Mouse (Mus musculus): ENCODE measurements around the gene Dph7. TPM values are rescaled to one million over a fixed set of nuclear protein-coding genes. Genes with fewer than 3 reads are reported as not detected.
A peak's percentile ranks its signal among the peaks of the same experiment; 100 is the strongest.

The Dph7 gene
- total RNA-seq (2014; rRNA removed) (37.2 and 43.8 TPM in 2 replicates), polyA plus RNA-seq (2015; fragmentation: Nextera tagmentation; extraction: Ambion mirVana) (37.1 and 39.6 TPM in 2 replicates)

DNA sequence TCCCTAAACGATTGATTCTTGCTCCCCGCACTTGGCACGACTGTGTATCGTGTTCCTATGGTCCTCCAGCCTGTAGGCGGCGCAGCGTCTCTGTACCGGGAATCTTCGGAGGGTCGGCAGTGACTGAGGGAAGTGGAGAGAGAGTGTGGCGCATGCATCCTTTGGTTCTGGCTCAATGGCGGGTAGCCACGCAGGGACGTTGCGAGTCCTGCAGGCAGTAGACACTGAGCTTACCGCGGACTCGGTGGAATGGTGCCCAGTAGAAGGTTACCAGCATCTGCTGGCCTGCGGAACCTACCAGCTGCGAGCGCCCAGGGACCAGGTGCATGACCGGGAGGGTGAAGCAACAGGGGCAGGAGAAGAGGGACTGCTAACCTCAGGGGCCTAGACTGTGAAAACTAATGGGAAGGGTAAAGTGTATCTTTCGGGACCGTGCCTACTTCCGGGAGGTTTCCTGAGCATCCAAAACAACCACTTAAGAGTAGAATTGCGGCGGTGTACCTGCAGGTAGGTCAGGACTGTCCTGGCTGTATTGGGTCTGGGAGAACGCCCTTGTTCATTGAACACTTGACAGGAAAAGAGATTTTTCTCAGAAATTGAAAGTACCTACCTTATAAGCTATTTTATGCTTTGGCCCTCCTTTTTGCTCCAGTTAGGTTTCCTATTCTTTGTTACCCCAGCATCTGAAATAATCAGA is at the start of gene Dph7:
Gene Dph7 (plus strand): TSS at position 97 of the 697 bp plus-strand sequence.
- DNase-seq (ENCODE audit: low spot score) (peak; percentile 92), ATAC-seq (ENCODE audit: low FRiP score) (peak; percentile 92)
- Histone ChIP-seq H3K9ac (replicated peaks; ENCODE audit: low read length, poor library complexity, severe bottlenecking) (peak within 1 kb of the TSS; percentile 88), H3K27me3 (ENCODE audit: insufficient read depth, low read length) (no peaks in the 10 kb centered on the region), H3K4me3 (ENCODE audit: low read depth, low read length) (peak within 1 kb of the TSS; percentile 78), H3K36me3 (ENCODE audit: insufficient read depth, low read length) (peaks cover 35% of the 10 kb centered on the region), H3K27ac (ENCODE audit: low read depth, low read length) (peak within 1 kb of the TSS; percentile 77), H3K4me1 (ENCODE audit: insufficient read depth, low read length) (peaks cover 6% of the 10 kb centered on the region; the same call in 1 of the 2 replicates), H3K9me3 (ENCODE audit: low read length) (no peaks in the 10 kb centered on the region), H3K4me2 (ENCODE audit: low read depth, low read length, poor library complexity, severe bottlenecking) (peak within 1 kb of the TSS; percentile 82)
- peak; percentile 98 for TF ChIP-seq CTCF (IDR thresholded peaks at IDR 0.05)
- WGBS, result 1% methylated on average over 28 of the region's 28 CpGs

DNA sequence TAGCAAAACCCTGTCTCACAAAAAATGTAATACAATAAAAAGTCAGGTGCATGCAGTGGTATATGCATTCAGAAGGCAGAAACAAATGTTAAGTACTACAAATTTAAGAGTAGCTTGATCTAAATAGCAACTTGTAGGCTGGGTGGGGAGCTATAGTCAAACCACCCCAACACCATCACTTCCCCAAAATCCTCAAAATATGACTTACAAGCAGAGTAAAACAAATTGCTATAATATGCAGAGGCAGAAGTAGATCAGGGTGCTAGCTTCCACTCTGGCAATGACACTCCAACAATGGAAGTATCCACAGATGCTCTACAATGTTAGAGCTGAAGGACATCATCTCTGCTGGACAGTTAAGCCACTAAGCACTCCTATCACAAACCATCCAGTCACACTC is 49.6 kb upstream of the Dph7 start:
- peaks cover 2% of the 10 kb centered on the region for H3K4me1 ChIP-seq (ENCODE audit: insufficient read depth, low read length)
- H3K9ac ChIP-seq (replicated peaks; ENCODE audit: low read length, poor library complexity, severe bottlenecking), result no peak overlapping the region
- no peak for TF ChIP-seq CTCF (IDR thresholded peaks at IDR 0.05)

DNA sequence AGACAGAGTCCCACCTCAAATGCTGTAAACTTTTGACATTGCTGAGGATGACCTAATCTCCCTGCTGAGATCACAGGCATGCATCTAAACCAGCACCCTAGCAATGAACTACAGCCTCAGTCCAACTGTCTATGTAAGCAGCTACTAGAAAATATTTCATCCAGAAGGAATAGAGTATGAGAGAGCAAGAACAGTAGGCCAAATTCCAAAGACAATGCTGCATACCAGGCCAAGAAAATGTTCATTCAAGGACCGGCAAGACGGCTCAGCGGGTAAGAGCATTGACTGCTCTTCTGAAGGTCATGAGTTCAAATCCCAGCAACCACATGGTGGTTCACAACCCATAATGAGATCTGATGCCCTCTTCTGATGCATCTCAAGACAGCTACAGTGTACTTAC is 47.4 kb upstream of the Dph7 start:
- H3K9ac ChIP-seq (replicated peaks; ENCODE audit: low read length, poor library complexity, severe bottlenecking), result no peak overlapping the region
- H3K4me1 ChIP-seq (ENCODE audit: insufficient read depth, low read length), result peaks cover 6% of the 10 kb centered on the region
- no peak overlapping the region for H3K4me2 ChIP-seq (ENCODE audit: low read depth, low read length, poor library complexity, severe bottlenecking)
- no peak for DNase-seq (ENCODE audit: low spot score)
- no peak overlapping the region for H3K27ac ChIP-seq (ENCODE audit: low read depth, low read length)
- H3K4me3 ChIP-seq (ENCODE audit: low read depth, low read length), result no peak overlapping the region
- no peaks in the 10 kb centered on the region for H3K27me3 ChIP-seq (ENCODE audit: insufficient read depth, low read length)
- ATAC-seq (ENCODE audit: low FRiP score), result no peak
- TF ChIP-seq CTCF (IDR thresholded peaks at IDR 0.05), result no peak
- H3K9me3 ChIP-seq (ENCODE audit: low read length), result no peaks in the 10 kb centered on the region
- WGBS, result 85% methylated on average over 3 of the region's 3 CpGs
- H3K36me3 ChIP-seq (ENCODE audit: insufficient read depth, low read length), result no peaks in the 10 kb centered on the region

More for the DNA sequence above, 49.6 kb upstream of the Dph7 start:
- Histone ChIP-seq H3K27me3 (ENCODE audit: insufficient read depth, low read length) (no peaks in the 10 kb centered on the region), H3K4me2 (ENCODE audit: low read depth, low read length, poor library complexity, severe bottlenecking) (no peak overlapping the region), H3K9me3 (ENCODE audit: low read length) (no peaks in the 10 kb centered on the region), H3K4me3 (ENCODE audit: low read depth, low read length) (no peak overlapping the region), H3K27ac (ENCODE audit: low read depth, low read length) (no peak overlapping the region), H3K36me3 (ENCODE audit: insufficient read depth, low read length) (no peaks in the 10 kb centered on the region)
- DNase-seq (ENCODE audit: low spot score), result no peak
- no peak for ATAC-seq (ENCODE audit: low FRiP score)

DNA sequence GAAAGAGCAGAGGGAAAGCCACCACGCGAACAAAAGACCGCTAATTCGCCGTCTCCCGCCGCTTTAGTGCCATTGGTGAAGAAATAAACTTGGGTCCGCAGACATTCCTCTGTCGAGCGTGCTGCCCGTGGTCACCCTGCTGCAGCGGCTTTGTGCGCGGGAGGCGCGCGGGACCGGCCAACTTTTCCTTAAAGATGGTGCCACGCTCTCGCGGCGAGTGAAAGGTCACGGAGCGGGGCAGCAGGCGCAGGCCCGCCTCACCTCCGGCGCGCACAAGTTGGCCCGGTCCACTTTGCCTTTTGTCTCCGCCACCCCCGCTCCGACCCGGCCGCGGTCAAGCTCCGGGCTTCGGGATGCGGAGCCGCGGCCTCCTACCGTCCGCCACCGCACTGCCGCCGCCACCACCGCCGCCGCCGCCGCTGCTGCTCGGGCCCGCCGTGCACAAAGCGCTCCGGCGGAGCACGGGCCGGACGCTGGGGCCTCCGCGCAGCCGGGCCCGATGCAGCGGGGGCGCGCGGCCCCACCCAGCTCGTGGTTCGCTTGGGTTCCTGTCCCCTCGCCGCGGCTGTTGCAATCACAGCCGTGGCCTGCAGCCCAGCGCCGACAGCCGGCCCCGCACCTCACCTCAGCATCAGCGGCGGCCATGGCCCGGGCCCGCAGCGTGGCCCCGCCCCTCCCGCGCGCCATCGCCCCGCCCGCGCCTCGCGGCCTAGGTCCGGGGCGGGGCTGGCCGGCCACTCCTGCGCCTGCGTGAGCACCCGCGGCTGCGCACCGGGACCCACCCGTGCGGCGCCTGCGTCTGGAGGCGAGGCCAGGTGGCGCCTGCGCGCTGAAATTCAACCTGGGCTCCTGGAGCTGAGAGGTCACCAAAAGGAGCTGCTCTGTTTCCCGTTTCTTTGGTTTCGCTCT is 43.0 kb upstream of the Dph7 start, which contains the start of gene Ehmt1:
Gene Ehmt1 (minus strand): TSS at position 685 of the 909 bp plus-strand sequence.
- peak within 1 kb of the TSS; percentile 88 for H3K4me3 ChIP-seq (ENCODE audit: low read depth, low read length)
- H3K9ac ChIP-seq (replicated peaks; ENCODE audit: low read length, poor library complexity, severe bottlenecking), result peak within 1 kb of the TSS; percentile 92
- no peaks in the 10 kb centered on the region for H3K36me3 ChIP-seq (ENCODE audit: insufficient read depth, low read length)
- H3K9me3 ChIP-seq (ENCODE audit: low read length), result no peaks in the 10 kb centered on the region
- peak within 1 kb of the TSS; percentile 66 for H3K4me2 ChIP-seq (ENCODE audit: low read depth, low read length, poor library complexity, severe bottlenecking)
- H3K27me3 ChIP-seq (ENCODE audit: insufficient read depth, low read length), result no peaks in the 10 kb centered on the region
- H3K4me1 ChIP-seq (ENCODE audit: insufficient read depth, low read length), result peaks cover 6% of the 10 kb centered on the region
- H3K27ac ChIP-seq (ENCODE audit: low read depth, low read length), result peak within 1 kb of the TSS; percentile 95
- DNase-seq (ENCODE audit: low spot score) (peak; percentile 95), ATAC-seq (ENCODE audit: low FRiP score) (peak; percentile 98)
- TF ChIP-seq CTCF (IDR thresholded peaks at IDR 0.05), result peak; percentile 27; the same call in 1 of the 2 replicates
- WGBS, result under 1% methylated on average over 80 of the region's 112 CpGs

DNA sequence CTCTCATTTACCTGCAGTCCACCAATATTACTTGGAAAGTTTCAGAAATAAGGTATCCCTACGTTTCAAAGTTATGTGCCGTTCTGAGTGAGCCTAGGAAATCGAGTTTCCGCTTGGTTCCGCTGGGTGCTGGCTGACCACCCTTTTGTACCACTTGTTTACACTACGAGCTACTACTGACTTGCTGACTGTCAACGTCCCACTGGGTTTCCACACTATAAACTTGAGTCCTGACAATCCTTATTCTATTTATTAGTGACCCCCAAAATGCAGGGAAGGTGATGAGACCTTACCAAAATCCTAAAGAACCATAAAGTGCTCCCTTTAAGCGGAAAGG is 42.4 kb upstream of the Dph7 start:
- H3K4me2 ChIP-seq (ENCODE audit: low read depth, low read length, poor library complexity, severe bottlenecking), result peak overlapping the region; percentile 66
- 8% methylated on average over 8 of the region's 8 CpGs for WGBS
- H3K9ac ChIP-seq (replicated peaks; ENCODE audit: low read length, poor library complexity, severe bottlenecking), result peak overlapping the region; percentile 92; the same call in 1 of the 2 replicates
- no peaks in the 10 kb centered on the region for H3K27me3 ChIP-seq (ENCODE audit: insufficient read depth, low read length)
- H3K27ac ChIP-seq (ENCODE audit: low read depth, low read length), result peak overlapping the region; percentile 95
- peak; percentile 0; the same call in 1 of the 2 replicates for TF ChIP-seq CTCF (IDR thresholded peaks at IDR 0.05)
- H3K36me3 ChIP-seq (ENCODE audit: insufficient read depth, low read length), result no peaks in the 10 kb centered on the region
- H3K9me3 ChIP-seq (ENCODE audit: low read length), result no peaks in the 10 kb centered on the region
- no peak for DNase-seq (ENCODE audit: low spot score)
- H3K4me1 ChIP-seq (ENCODE audit: insufficient read depth, low read length), result peaks cover 6% of the 10 kb centered on the region
- ATAC-seq (ENCODE audit: low FRiP score), result peak; percentile 27; the same call in 1 of the 2 replicates
- H3K4me3 ChIP-seq (ENCODE audit: low read depth, low read length), result peak overlapping the region; percentile 88
